Mouse (Mus musculus): ENCODE results near the gene Ccdc125.
"Not testable (repeated sequence)": the region's sequence is repeated elsewhere in the genome, so short reads cannot be mapped to it uniquely, and the experiment has no call there.

DNA sequence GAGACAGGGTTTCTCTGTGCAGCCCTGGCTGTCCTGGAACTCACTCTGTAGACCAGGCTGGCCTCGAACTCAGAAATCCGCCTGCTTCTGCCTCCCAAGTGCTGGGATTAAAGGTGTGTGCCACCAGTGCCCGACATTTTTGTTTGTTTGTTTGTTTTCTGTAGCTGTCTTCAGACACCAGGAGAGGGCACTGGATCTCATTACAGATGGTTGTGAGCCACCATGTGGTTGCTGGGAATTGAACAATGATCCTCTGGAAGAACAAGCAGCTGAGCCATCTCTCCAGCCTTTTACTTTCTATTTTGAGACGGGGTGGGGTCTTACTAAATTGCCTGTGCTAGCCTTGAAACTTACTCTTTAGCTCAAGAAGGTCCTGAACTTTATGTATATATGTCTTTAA, 59.0 kb downstream of the Ccdc125 start:
- TF ChIP-seq POLR2A (IDR thresholded peaks at IDR 0.05; ENCODE audit: low read depth, low read length); CTCF (IDR thresholded peaks at IDR 0.05; ENCODE audit: borderline replicate concordance, insufficient read depth, low read length): not testable (repeated sequence)
